Mouse (Mus musculus) embryo, embryonic 10.5 days (tissue): ENCODE measurements around the gene Fam78a.

Source experiments
- DNase-seq: peaks from one replicate; pipeline ENCODE4 v3.0.0-alpha.2; 2015; ENCODE audit warnings: low spot score

The Fam78a gene

GRCm38 (mm10) chr2:32096122-32096420 lies 11.4 kb upstream of the Fam78a start:
- no peak for DNase-seq

- DNase-seq: peak; percentile 77
Observed at GRCm38 (mm10) chr2:32095351-32096121, 10.9 kb upstream of the Fam78a start, which contains the start of gene Plpp7. Gene Plpp7 (plus strand): TSS chr2:32095528.

- no peak for DNase-seq
Observed at GRCm38 (mm10) chr2:32094001-32094707, 9.5 kb upstream of the Fam78a start.

GRCm38 (mm10) chr2:32091956-32092355 lies 7.3 kb upstream of the Fam78a start:
- no peak for DNase-seq

GRCm38 (mm10) chr2:32090145-32090544 lies 5.5 kb upstream of the Fam78a start:
- DNase-seq: no peak

- DNase-seq: no peak
Observed at GRCm38 (mm10) chr2:32089606-32090005, 4.9 kb upstream of the Fam78a start.

GRCm38 (mm10) chr2:32088372-32088981 lies 3.8 kb upstream of the Fam78a start:
- DNase-seq: peak; percentile 48

GRCm38 (mm10) chr2:32087606-32088005 lies 2.9 kb upstream of the Fam78a start:
- DNase-seq: no peak

- DNase-seq: no peak
Observed at GRCm38 (mm10) chr2:32085231-32085630, 574 bp upstream of the Fam78a start.

GRCm38 (mm10) chr2:32084872-32085199 lies 179 bp upstream of the Fam78a start:
- DNase-seq: no peak

GRCm38 (mm10) chr2:32083159-32084011 lies 1.3 kb downstream of the Fam78a start:
- DNase-seq: peak; percentile 48

GRCm38 (mm10) chr2:32082229-32082628 lies 2.4 kb downstream of the Fam78a start:
- no peak for DNase-seq

- DNase-seq: no peak
Observed at GRCm38 (mm10) chr2:32081296-32081929, 3.2 kb downstream of the Fam78a start.

- no peak for DNase-seq
Observed at GRCm38 (mm10) chr2:32080681-32081080, 4.0 kb downstream of the Fam78a start.

- DNase-seq: no peak
Observed at GRCm38 (mm10) chr2:32079191-32079725, 5.4 kb downstream of the Fam78a start.

- DNase-seq: no peak
Observed at GRCm38 (mm10) chr2:32078522-32078921, 6.1 kb downstream of the Fam78a start.

GRCm38 (mm10) chr2:32077744-32078143 lies 6.9 kb downstream of the Fam78a start:
- no peak for DNase-seq

GRCm38 (mm10) chr2:32075368-32075767 lies 9.3 kb downstream of the Fam78a start:
- DNase-seq: no peak

- DNase-seq: no peak
Observed at GRCm38 (mm10) chr2:32074404-32074803, 10.3 kb downstream of the Fam78a start.

- no peak for DNase-seq
Observed at GRCm38 (mm10) chr2:32070747-32071146, 13.9 kb downstream of the Fam78a start.

- peak; percentile 34 for DNase-seq
Observed at GRCm38 (mm10) chr2:32068811-32069607, 15.6 kb downstream of the Fam78a start.
